Mouse (Mus musculus): ENCODE measurements around the gene Smg5. TPM values are rescaled to one million over a fixed set of nuclear protein-coding genes. Genes with fewer than 3 reads are reported as not detected.
"Not testable (repeated sequence)": the region's sequence is repeated elsewhere in the genome, so short reads cannot be mapped to it uniquely, and the experiment has no call there.

Gene Smg5
- polyA plus RNA-seq, 1 experiment from 2014 or later, result 49.7 TPM

DNA sequence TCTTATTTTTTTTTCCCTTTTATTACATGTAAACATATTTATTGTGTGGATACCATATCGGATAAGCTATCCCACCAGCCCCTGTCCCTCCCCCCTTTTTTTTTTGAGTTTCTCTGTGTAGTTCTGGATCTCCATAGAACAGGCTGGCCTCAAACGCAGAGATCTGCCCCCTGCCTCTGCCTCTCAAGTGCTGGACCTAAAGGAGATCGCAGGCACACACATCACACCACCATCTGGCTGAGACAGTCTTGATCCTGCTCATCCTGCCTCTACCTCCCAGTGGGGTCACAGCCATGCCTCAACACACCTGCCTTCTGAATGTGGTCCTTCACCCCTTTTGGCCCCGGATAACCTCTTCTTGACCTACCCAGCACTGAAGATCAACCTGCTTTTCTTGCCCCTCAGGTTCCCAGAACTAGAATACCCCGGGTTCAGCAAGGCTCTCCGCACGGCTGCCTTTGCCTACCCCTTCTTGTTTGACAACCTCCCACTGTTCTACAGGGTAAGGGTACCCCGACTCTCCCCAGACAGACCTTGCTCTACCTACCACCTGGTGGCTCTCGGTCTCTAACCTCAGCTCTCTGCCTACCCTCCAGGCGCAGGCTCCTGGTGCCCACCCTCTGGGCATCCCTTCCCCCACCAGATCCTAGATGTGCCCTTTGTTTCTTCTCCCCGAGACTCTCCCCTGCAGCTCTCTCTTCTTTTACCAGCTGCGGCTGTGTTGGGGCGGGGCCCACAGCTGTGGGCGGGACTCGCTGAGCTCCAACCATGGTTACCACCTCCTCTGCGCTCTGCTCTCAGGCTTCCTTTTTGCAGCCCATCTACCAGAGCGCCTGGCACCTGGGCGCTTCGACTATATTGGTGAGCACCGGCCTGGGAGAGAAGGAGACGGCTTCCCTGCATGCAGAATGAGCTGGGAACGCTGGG is 45.6 kb downstream of the Smg5 start:
- not testable (repeated sequence) for H3K9me3 ChIP-seq (ENCODE audit: control insufficient read depth, low read length); H3K4me1 ChIP-seq (ENCODE audit: control insufficient read depth, insufficient read depth, low read depth, low read length); H3K27me3 ChIP-seq (replicated peaks; ENCODE audit: control insufficient read depth, insufficient read depth, low read length); H3K36me3 ChIP-seq (ENCODE audit: control insufficient read depth, insufficient read depth, low read length)
- peak; percentile 89 for ATAC-seq
- Histone ChIP-seq H3K9ac (ENCODE audit: low read depth, low read length) (peak overlapping the region; percentile 55), H3K4me2 (ENCODE audit: low read length) (peak overlapping the region; percentile 50), H3K27ac (ENCODE audit: low read depth, low read length) (0 out of 2 replicates have a peak overlapping the region, but pooled peaks have one; percentile 29), H3K4me3 (ENCODE audit: low read length) (peak overlapping the region; percentile 17; the same call in 1 of the 2 replicates)
- whole genome bisulfite sequencing, result 6% methylated on average over 17 of the region's 22 CpGs

DNA sequence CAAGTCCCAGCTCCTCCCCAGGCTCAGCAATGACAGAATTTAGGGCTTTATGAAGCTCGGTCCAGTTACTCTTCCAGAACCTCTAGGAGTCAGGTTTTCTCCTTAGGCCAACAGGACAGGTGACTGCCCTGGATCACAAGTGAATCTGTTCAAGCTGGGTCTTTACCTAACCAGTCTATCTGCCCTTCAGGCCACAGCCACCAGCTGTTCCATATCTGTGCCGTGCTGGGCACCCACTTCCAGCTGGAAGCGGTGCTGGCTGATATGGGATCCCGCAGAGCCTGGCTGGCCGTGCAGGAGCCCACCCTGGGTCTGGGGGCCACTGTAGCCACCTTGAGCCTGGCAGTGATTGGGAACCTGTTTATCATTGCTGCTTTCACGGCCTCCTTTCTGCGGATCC is 46.3 kb downstream of the Smg5 start:
- not testable (repeated sequence) for H3K27ac ChIP-seq (ENCODE audit: low read depth, low read length); H3K4me1 ChIP-seq (ENCODE audit: control insufficient read depth, insufficient read depth, low read depth, low read length); H3K9ac ChIP-seq (ENCODE audit: low read depth, low read length); H3K36me3 ChIP-seq (ENCODE audit: control insufficient read depth, insufficient read depth, low read length); H3K9me3 ChIP-seq (ENCODE audit: control insufficient read depth, low read length); H3K27me3 ChIP-seq (replicated peaks; ENCODE audit: control insufficient read depth, insufficient read depth, low read length); H3K4me3 ChIP-seq (ENCODE audit: low read length); H3K4me2 ChIP-seq (ENCODE audit: low read length)
- WGBS, result 24% methylated on average over 1 of the region's 7 CpGs
- peak; percentile 27; the same call in 1 of the 2 replicates for ATAC-seq

DNA sequence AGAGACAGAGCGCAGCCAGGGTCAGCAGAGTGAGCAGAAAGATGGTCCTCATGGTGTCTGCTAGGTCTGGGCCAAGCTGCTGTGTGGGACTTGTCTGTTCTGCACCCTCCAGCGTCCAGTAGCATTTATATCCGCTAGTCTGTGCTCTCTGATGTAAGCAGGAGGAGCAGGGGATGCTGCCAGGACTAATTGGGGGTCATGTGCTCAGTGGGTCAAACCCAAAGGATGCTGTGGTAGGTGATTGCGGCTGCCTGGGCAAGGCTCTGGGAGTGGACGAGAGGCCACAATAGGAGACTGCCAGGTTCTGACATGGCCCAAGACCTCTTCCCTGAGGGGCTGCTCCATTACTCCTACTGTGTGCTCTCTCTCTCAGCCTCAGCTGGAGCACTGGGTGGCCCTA is 48.3 kb downstream of the Smg5 start, which contains the start of gene Bglap:
Gene Bglap, minus strand, starts transcription at position 101 of the 400 bp plus-strand sequence.
- no peaks in the 10 kb centered on the region for H3K36me3 ChIP-seq (ENCODE audit: control insufficient read depth, insufficient read depth, low read length)
- no peak for ATAC-seq
- H3K27ac ChIP-seq (ENCODE audit: low read depth, low read length), result no peak within 1 kb of the TSS
- H3K4me3 ChIP-seq (ENCODE audit: low read length), result no peak within 1 kb of the TSS
- no peak within 1 kb of the TSS for H3K9ac ChIP-seq (ENCODE audit: low read depth, low read length)
- no peaks in the 10 kb centered on the region for H3K9me3 ChIP-seq (ENCODE audit: control insufficient read depth, low read length)
- H3K4me1 ChIP-seq (ENCODE audit: control insufficient read depth, insufficient read depth, low read depth, low read length), result no peaks in the 10 kb centered on the region
- H3K4me2 ChIP-seq (ENCODE audit: low read length), result no peak within 1 kb of the TSS
- WGBS, result 86% methylated on average over 5 of the region's 5 CpGs
- H3K27me3 ChIP-seq (replicated peaks; ENCODE audit: control insufficient read depth, insufficient read depth, low read length), result no peaks in the 10 kb centered on the region

DNA sequence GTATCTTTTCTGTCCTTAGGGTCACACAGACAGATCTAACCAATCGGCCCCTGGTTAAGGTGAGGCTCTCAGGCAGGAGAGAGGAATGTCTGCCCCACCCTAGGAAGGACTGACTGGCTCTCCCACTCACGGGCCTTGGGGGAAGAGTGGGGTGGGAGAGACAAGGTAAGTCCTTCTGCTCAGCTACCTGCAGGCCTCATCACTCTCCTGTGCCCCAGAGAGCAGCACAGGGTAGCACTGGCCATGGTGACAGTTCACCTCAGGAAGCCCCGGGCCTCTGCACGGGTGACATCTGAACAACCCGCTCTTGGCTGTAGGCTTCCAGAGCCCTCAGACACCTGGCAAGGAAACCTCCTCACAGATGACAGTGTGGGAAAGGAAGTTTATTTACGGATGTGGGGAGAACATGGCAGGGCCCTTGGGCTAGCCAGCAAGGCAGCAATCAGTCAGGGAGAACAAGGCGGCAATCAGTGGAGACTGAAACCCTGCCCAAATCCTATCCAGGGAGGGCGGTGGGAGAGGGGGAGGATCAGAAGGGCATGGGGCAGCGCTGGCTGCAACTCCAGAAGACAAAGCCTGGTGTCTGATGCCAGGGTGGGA is 57.8 kb downstream of the Smg5 start:
- H3K4me1 ChIP-seq (ENCODE audit: control insufficient read depth, insufficient read depth, low read depth, low read length), result no peaks in the 10 kb centered on the region
- H3K36me3 ChIP-seq (ENCODE audit: control insufficient read depth, insufficient read depth, low read length), result no peaks in the 10 kb centered on the region
- H3K27me3 ChIP-seq (replicated peaks; ENCODE audit: control insufficient read depth, insufficient read depth, low read length), result no peaks in the 10 kb centered on the region
- ATAC-seq, result no peak
- H3K27ac ChIP-seq (ENCODE audit: low read depth, low read length), result no peak overlapping the region
- H3K9me3 ChIP-seq (ENCODE audit: control insufficient read depth, low read length), result no peaks in the 10 kb centered on the region
- WGBS, result 86% methylated on average over 9 of the region's 9 CpGs
- no peak overlapping the region for H3K4me2 ChIP-seq (ENCODE audit: low read length)
- H3K9ac ChIP-seq (ENCODE audit: low read depth, low read length), result no peak overlapping the region
- H3K4me3 ChIP-seq (ENCODE audit: low read length), result no peak overlapping the region

DNA sequence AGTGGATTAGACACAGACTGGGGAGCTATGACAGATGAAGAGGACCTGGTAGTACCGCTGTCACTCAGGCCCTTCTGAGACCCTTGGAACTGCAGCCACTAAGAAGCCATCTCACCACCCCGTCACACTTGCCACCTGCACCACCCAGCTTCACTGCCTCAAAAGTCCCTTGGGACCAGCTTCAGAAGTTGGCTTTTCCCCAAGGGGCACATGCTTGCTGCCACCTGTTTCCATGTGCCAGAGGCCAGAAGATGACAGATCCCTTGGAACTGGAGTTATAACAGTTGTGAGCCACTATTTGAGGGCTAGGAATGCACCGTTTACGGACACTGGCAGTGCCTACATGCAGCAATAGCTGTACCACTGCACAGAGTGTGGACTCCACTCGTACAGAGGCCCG is 59.2 kb downstream of the Smg5 start:
- no peak for ATAC-seq
- H3K9me3 ChIP-seq (ENCODE audit: control insufficient read depth, low read length), result no peaks in the 10 kb centered on the region
- no peak overlapping the region for H3K4me3 ChIP-seq (ENCODE audit: low read length)
- WGBS, result 87% methylated on average over 6 of the region's 6 CpGs
- no peak overlapping the region for H3K9ac ChIP-seq (ENCODE audit: low read depth, low read length)
- no peaks in the 10 kb centered on the region for H3K4me1 ChIP-seq (ENCODE audit: control insufficient read depth, insufficient read depth, low read depth, low read length)
- H3K27me3 ChIP-seq (replicated peaks; ENCODE audit: control insufficient read depth, insufficient read depth, low read length), result no peaks in the 10 kb centered on the region
- no peak overlapping the region for H3K4me2 ChIP-seq (ENCODE audit: low read length)
- H3K36me3 ChIP-seq (ENCODE audit: control insufficient read depth, insufficient read depth, low read length), result no peaks in the 10 kb centered on the region
- no peak overlapping the region for H3K27ac ChIP-seq (ENCODE audit: low read depth, low read length)

DNA sequence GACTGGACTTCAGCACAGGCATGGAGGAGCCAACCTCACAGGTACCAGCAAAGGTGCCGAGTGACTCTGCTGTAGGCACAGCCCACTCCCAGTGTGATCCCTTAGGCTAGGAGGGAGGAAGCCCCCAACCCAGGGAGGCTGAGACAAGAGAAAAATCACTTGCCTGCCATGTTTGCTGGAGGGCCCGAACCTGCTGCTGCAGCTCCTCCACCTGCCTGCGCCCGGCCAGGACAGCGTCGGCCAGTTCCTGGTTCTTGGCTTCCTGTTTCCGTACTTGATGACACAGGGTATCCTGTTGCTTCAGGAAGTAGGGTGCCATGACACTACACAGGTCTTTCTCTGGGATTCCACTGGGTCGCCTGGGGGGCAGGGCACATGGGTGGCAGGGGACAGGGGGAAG is 59.7 kb downstream of the Smg5 start:
- H3K9ac ChIP-seq (ENCODE audit: low read depth, low read length), result no peak overlapping the region

DNA sequence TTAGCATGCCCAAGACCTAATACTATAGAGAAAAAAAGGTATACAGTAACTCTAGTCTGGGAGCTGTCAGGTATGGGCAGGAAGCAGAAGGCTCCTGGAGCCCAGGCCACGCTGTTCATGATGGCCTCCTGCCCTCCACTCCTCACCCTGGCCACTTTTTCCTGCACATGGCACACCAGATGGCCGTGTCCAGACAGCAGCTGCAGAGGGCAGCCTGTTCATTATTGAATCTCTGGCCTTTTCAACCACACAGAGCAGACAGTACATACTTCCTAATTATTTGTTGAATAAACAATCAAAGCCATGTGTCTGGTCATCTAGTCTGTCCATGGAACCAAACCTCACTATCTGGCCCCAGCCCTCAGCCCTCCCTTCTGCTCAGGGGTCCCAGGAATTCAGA is 62.6 kb downstream of the Smg5 start:
- WGBS, result 61% methylated on average over 2 of the region's 2 CpGs
- no peaks in the 10 kb centered on the region for H3K27me3 ChIP-seq (replicated peaks; ENCODE audit: control insufficient read depth, insufficient read depth, low read length)
- no peak overlapping the region for H3K4me2 ChIP-seq (ENCODE audit: low read length)
- no peaks in the 10 kb centered on the region for H3K4me1 ChIP-seq (ENCODE audit: control insufficient read depth, insufficient read depth, low read depth, low read length)
- no peak overlapping the region for H3K27ac ChIP-seq (ENCODE audit: low read depth, low read length)
- no peaks in the 10 kb centered on the region for H3K9me3 ChIP-seq (ENCODE audit: control insufficient read depth, low read length)
- no peak overlapping the region for H3K9ac ChIP-seq (ENCODE audit: low read depth, low read length)
- no peak overlapping the region for H3K4me3 ChIP-seq (ENCODE audit: low read length)
- peak; percentile 42; the same call in 1 of the 2 replicates for ATAC-seq
- no peaks in the 10 kb centered on the region for H3K36me3 ChIP-seq (ENCODE audit: control insufficient read depth, insufficient read depth, low read length)

More for the DNA sequence above, 59.7 kb downstream of the Smg5 start:
- Histone ChIP-seq H3K36me3 (ENCODE audit: control insufficient read depth, insufficient read depth, low read length) (no peaks in the 10 kb centered on the region), H3K9me3 (ENCODE audit: control insufficient read depth, low read length) (no peaks in the 10 kb centered on the region), H3K27me3 (replicated peaks; ENCODE audit: control insufficient read depth, insufficient read depth, low read length) (no peaks in the 10 kb centered on the region), H3K4me1 (ENCODE audit: control insufficient read depth, insufficient read depth, low read depth, low read length) (no peaks in the 10 kb centered on the region), H3K4me3 (ENCODE audit: low read length) (no peak overlapping the region), H3K27ac (ENCODE audit: low read depth, low read length) (no peak overlapping the region), H3K4me2 (ENCODE audit: low read length) (no peak overlapping the region)
- 88% methylated on average over 8 of the region's 8 CpGs for WGBS
- ATAC-seq, result no peak

DNA sequence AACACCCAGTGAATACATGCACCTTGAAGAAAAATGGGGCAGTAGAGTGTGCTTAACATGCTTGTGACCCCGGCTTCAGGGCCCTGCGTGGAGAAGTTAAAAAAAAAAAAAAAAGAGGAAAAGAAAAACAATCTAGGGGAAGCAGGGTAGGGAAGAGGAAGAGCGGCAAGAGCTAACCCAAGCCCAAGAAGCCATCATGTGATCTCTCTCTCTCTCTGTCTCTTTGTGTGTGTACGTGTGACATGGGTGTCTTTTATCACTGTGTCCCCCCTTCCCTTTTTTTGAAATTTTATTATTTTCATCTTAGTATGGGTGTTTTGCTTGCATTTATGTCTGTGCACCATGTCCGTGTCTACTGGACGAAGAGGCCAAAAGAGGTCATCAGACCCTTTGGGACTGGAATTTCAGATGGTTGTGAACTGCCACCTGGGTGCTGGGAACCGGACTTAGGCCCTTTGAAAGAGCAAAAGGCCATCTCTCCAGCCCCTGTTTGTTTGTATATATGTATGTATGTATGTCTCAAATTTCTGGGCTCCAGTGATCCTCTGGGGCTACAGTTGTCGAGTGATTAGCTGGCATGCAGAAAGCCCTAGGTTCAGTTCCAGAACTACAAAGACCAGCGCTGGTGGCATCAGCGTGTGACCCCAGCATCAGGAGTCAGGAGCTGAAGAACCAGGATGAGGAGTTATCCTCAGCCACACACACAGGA is 67.6 kb downstream of the Smg5 start:
- Histone ChIP-seq H3K9ac (ENCODE audit: low read depth, low read length) (no peak overlapping the region), H3K9me3 (ENCODE audit: control insufficient read depth, low read length) (no peaks in the 10 kb centered on the region), H3K4me3 (ENCODE audit: low read length) (no peak overlapping the region), H3K4me2 (ENCODE audit: low read length) (no peak overlapping the region), H3K27ac (ENCODE audit: low read depth, low read length) (no peak overlapping the region), H3K36me3 (ENCODE audit: control insufficient read depth, insufficient read depth, low read length) (no peaks in the 10 kb centered on the region), H3K27me3 (replicated peaks; ENCODE audit: control insufficient read depth, insufficient read depth, low read length) (no peaks in the 10 kb centered on the region), H3K4me1 (ENCODE audit: control insufficient read depth, insufficient read depth, low read depth, low read length) (no peaks in the 10 kb centered on the region)
- WGBS, result 94% methylated on average over 10 of the region's 10 CpGs
- no peak for ATAC-seq

DNA sequence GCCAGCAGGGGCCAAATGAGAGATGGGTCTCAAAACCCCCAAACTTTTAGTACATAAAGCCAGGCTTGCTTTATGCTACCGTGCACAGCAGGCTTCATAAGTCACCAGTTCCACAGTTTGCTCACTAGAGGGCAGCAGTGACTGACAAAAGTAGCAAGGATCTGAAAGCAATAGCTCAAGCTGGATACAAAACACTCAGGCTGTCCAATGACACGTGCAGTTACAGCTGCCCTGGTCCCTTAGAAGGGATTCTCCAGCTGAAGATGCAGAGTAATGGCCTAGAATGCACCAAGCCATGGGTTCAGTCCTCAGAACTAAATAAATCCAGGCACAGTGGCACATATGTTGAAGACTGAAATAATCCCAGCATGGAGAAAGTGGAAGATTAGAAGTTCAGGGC is 71.0 kb downstream of the Smg5 start:
- peak; percentile 51; the same call in 1 of the 2 replicates for ATAC-seq
- H3K27me3 ChIP-seq (replicated peaks; ENCODE audit: control insufficient read depth, insufficient read depth, low read length), result no peaks in the 10 kb centered on the region
- H3K36me3 ChIP-seq (ENCODE audit: control insufficient read depth, insufficient read depth, low read length), result peaks cover 1% of the 10 kb centered on the region; the same call in 1 of the 2 replicates
- H3K9me3 ChIP-seq (ENCODE audit: control insufficient read depth, low read length), result no peaks in the 10 kb centered on the region
- 0% methylated on average over 2 of the region's 2 CpGs for WGBS
- H3K4me1 ChIP-seq (ENCODE audit: control insufficient read depth, insufficient read depth, low read depth, low read length), result peaks cover 11% of the 10 kb centered on the region
- H3K9ac ChIP-seq (ENCODE audit: low read depth, low read length), result no peak overlapping the region
- H3K4me3 ChIP-seq (ENCODE audit: low read length), result no peak overlapping the region
- H3K27ac ChIP-seq (ENCODE audit: low read depth, low read length), result no peak overlapping the region
- no peak overlapping the region for H3K4me2 ChIP-seq (ENCODE audit: low read length)
